Mouse (Mus musculus) embryo, embryonic 9.5 days (tissue): ENCODE measurements around the gene Pik3r4.
A peak's percentile ranks its signal among the peaks of the same experiment; 100 is the strongest.
"Not testable (repeated sequence)": the region's sequence is repeated elsewhere in the genome, so short reads cannot be mapped to it uniquely, and the experiment has no call there.

ENCODE experiments used
- DNase-seq: peaks from one replicate; pipeline ENCODE4 v3.0.0-alpha.2; 2017; ENCODE audit errors: extremely low spot score

Gene Pik3r4

GRCm38 (mm10) chr9:105642460-105643371 is at the start of gene Pik3r4:
Gene Pik3r4, plus strand, starts transcription at chr9:105642978.
- DNase-seq = peak; percentile 81

GRCm38 (mm10) chr9:105598906-105599305 is 43.9 kb upstream of the Pik3r4 start:
- DNase-seq = no peak

GRCm38 (mm10) chr9:105611980-105612771 is 30.6 kb upstream of the Pik3r4 start:
- DNase-seq = no peak

DNA sequence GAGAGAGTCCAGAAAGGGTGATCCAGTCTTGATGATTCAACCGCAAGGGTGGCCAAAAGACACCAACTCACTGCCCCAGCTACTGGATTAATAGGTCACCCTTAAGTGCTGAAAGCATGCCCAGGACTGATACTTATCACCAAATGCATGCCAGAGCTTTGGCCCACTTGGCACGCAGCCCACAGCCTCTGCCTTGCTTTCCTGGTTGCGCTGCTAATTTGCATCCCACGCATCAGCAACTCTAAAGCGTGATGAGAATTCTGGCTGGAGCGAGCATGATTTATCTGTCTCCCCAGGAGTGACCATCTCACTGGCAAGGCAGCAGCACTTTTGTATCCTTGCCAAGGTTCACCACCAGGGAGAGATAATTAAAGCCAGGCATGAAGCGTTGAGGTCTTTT is 29.9 kb upstream of the Pik3r4 start:
- no peak for DNase-seq

DNA sequence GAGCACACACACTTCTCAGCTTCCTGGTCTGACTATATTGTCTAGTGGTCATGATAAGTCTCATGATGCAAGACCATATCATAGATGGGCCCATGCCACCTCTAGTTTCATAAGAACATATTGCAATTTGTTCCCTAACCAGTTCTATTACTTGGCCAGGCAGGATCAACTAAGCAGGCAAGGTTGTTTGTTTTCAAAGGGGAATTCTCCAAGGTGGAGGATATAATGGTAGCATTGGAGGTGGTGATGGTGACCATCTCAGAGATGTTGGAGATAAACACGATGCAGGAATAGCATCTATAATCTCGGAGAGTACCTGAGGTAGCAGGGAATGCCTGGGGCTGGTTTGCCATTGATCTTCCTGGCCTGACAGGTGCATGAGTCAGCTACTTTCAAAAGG is 26.8 kb upstream of the Pik3r4 start:
- no peak for DNase-seq

DNA sequence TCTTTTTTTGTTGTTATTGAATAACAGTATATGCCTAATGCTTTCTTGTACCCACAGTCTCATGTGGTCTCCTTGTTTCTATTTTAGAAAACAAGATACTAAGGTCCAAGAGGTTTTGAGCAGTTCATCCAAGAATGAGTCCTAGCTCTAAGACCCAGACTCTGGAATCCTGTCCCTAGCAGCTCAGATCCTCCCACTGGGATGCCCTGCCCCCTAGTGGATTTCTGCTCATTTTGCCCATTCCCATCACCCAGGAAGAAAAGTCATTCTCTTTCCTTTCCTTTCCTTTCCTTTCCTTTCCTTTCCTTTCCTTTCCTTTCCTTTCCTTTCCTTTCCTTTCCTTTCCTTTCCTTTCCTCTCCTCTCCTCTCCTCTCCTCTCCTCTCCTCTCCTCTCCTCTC is 25.5 kb upstream of the Pik3r4 start:
- DNase-seq = peak; percentile 54

DNA sequence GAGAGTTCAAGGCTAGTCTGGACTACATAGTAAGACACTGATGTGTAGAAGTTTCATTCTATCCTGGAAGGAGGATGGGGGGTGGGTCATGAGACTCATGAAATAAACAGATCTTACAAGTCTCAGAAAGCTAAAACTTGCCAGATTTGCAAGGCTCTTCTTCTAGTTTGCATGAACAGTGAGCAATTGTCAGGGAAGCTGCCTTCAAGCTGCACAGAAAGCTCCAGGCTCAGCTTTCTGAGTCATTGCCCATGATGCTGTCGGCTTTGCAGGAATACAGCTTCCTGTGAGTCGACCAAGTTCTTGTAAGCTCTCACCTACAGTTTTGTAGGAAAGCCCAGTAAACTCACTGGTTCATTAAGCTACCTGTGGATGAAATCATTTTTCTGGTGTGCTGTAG is 8.8 kb upstream of the Pik3r4 start:
- no peak for DNase-seq

DNA sequence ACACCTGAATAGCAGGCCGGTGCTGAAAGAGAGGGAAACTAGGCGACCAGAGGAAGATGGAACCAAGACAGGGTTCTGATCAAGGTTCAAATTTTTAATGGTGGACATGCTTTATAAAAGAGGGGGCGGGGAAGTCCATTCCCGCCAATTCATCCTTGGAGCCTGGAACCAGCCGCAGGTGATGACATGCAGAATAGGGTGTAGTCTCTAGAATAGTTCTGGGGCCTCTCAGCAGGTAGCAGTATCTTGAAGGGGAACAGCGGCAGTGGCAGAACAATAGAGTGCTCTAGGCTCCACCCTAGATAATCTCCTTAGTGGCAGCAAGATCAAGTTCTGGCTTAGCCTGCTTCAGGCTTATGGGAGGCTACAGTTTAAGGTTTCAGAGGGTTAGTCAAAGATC is 1.4 kb upstream of the Pik3r4 start:
- DNase-seq = not testable (repeated sequence)

DNA sequence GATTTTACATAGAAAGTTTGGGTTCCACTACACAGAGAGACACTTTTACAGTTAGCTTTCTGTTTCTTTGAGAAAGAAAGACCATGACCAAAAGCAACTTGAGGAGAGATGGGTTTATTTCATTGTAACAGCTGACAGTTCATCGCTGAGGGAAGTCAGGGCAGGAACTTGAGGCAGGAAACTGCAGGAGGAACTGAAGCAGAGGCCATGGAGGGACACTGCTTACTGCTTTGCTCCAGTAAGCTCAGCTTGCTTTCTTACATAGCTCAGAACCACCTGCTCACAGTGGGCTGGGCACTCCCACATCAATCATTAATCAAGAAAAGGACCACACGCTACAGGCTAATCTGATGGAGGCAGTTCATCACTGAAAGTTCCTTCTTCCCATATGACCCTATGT is 13.4 kb downstream of the Pik3r4 start:
- no peak for DNase-seq

DNA sequence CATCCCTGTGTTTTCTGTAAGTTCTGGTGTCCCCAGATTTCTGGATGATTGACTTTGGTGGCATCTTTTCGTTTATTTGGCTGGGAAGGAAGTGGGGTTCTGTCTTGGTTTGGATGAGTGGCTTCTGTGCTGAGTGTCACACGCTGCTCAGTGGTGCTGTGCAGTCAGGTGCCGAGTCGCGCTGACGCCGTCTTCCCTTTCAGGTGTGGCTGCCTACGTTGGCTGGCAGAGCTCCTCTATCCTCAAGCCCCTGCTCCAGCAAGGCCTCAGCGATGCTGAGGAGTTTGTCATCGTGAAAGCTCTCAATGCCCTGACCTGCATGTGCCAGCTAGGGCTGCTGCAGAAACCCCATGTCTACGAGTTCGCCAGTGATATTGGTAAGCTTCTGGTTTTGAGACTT is 15.4 kb downstream of the Pik3r4 start:
- no peak for DNase-seq

DNA sequence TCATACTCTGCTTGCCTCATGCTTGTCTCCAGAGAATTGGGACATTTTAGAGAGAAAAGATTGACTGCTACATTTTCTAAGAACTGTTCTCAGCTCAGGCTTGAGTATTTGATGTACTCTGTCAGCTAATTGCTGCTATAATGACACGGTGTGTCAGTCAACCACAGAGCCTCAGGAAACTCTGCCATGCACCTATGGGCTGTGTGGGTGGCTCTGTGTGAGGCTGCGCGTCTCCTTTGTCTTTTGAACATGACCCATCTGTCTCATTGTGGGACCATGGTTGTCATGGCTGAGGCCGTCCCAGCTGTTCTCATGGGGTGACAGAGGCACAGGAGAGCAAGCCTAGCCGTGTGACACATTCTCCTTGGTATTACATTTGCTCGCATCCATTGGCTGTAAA is 17.1 kb downstream of the Pik3r4 start:
- no peak for DNase-seq

DNA sequence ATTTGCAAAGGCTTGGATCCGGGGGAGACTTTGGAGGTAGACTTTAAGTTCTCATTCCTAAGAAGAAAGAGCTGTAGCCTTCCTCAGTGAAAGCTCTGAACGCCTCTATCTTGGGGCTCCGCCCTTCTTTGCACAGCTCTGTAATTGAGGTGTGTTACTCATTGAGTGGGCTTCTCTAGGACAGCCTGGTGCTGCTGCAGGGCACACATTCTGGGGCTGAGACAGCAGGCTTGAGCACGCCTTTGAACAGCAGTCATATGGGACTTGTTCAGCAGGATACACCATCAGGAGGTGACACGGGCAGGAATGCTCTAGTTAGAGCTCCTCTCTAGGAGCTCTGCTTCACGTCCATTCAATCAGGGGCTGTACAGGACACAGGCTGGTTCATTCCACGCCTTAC is 22.5 kb downstream of the Pik3r4 start:
- DNase-seq = no peak

- DNase-seq = no peak
Observed at GRCm38 (mm10) chr9:105670916-105671315, 28.1 kb downstream of the Pik3r4 start.

- no peak for DNase-seq
Observed at GRCm38 (mm10) chr9:105672032-105672431, 29.3 kb downstream of the Pik3r4 start.

- no peak for DNase-seq
Observed at GRCm38 (mm10) chr9:105675941-105676340, 33.2 kb downstream of the Pik3r4 start.

DNA sequence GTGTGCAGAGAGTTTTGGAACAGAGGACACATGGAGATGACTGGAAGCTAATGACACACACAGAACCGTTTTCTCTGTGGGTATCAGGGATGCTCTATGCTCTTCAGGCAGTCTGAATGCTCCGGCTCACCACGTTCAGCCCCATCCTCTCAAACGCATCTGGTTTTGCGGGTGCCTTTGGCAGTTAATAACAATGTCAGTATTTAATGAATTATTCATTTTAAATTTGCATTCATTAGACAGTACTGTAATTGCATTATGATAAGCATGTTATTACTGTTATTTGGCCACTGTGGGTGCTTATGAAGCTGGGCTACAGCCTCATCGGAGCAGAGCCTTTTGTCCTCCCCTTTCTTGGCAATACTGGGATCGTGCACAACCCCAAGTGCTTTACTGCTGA is 38.6 kb downstream of the Pik3r4 start:
- DNase-seq = no peak

GRCm38 (mm10) chr9:105684549-105685165 is 41.9 kb downstream of the Pik3r4 start:
- DNase-seq = no peak

GRCm38 (mm10) chr9:105689485-105689884 is 46.7 kb downstream of the Pik3r4 start:
- no peak for DNase-seq

- DNase-seq = no peak
Observed at GRCm38 (mm10) chr9:105692472-105692871, 49.7 kb downstream of the Pik3r4 start.

DNA sequence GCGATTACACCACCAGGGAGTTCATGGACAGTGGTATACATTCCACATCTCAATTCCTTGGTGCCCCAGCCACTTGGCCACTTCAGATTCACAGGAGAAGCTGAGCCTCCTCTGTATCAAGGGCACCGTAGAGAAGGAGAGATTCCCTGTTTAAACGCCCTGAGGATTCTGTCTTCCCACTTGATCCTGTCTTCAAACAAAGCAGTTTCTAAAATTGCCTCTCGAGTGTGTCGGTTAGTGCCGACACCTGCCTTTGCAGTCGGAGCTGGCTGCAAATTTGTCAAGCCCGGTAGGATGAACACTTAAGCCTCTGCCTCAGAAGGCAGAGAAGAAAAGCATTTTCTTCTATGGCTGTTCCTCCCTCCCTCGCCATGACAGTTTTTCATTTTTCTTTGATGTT is 50.3 kb downstream of the Pik3r4 start:
- no peak for DNase-seq

- peak; percentile 83 for DNase-seq
Observed at GRCm38 (mm10) chr9:105693854-105694253, 51.1 kb downstream of the Pik3r4 start.

DNA sequence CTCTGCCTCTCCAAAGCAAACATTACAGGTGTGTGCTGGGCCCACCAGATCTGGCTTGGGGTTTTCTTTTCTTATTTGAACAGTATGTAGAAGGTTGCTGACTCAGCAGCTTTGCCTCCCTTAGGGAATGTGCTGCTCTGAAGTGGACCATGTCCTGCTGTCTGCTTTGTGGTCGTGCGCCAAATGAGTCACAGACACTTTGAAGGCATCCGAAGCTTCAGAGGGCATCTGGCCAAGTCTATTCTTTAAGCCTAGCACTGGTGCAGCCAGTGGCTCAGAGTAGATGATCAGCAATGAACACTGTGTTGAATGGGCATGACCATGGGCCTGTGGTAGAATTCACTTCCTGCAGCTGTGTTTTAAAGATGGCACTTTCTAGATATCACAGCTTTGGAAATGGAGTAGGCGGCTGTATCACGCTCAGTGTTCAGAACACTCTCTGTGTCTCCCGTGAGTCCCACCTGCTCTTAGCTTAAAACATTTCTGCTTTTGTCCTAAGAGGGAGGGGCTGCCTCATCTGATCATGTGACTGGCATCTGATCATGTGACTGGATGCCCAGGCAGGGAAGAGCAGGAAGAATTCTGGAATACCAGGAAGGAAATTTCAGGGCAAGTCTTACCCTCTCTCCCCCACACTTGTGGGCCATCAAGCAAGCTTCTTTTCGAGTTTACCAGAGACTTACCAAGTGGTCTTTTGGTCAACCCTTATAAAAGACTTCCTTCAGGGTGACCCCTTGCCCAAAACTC is 54.2 kb downstream of the Pik3r4 start:
- no peak for DNase-seq
